Mouse (Mus musculus) bone marrow macrophage, adult 2 months (primary cell): ENCODE measurements at regions not wholly inside any gene's neighbourhood (a gene's known extent, or its start where the extent isn't known, plus 50 kb on each side); places are given as distances from the start of the nearest gene placed in this dataset.

Source experiments
- CTCF ChIP-seq: IDR thresholded peaks from 2 replicates; pipeline ENCODE4 v1.5.1; 2012; ENCODE audit warnings: low read depth, mild to moderate bottlenecking, low read length, moderate library complexity
- POLR2A ChIP-seq: IDR thresholded peaks from 2 replicates; pipeline ENCODE4 v1.6.1; 2012; ENCODE audit warnings: mild to moderate bottlenecking, low read depth, low read length, borderline replicate concordance

DNA sequence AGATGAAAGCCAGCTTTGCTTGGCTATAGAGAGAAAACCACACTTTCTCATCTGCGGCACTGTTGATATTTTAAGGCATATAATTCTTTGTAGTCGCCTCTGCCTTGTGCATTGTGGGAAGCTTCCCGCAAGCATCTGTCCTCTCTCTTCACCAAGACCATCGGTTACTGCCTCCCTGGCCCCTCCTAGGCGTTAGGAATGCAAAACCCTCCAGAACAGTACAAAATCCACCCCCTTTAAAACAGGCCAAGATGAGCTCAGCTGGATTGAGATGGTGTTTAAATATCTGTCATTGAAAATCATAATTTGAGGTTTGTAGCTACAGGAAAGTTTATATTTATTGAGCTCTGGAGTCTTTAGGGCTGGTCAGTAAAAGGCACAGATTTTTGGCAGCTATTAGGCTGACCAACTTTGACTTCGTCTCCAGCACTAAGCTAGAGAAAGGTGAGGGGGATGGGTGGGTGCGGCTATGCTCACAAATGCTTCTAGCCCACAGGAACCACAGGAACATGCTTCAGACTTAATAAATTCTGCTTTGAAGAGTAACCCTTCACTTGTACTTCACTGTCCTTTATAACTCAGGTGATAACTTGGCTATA, 856.7 kb upstream of the Adgrl2 start:
- no peak for TF ChIP-seq CTCF
- TF ChIP-seq POLR2A: no peak
